Mouse (Mus musculus): Measurements from ENCODE around the gene Nfkb2. TPM values are rescaled to one million over a fixed set of nuclear protein-coding genes. Genes with fewer than 3 reads are reported as not detected.

Gene Nfkb2
- total and polyA plus RNA-seq, 2 experiments from 2014 or later: 1.3 to 2.2 TPM

- ATAC-seq: no peak
- Histone ChIP-seq H3K9me3 (ENCODE audit: low read length) (no peaks in the 10 kb centered on the region), H3K27me3 (ENCODE audit: insufficient read depth, low read length) (no peaks in the 10 kb centered on the region), H3K27ac (ENCODE audit: low read depth, low read length) (no peak overlapping the region), H3K4me2 (ENCODE audit: low read depth) (no peak overlapping the region), H3K4me3 (ENCODE audit: low read depth, low read length) (no peak overlapping the region), H3K36me3 (ENCODE audit: insufficient read depth) (peaks cover 25% of the 10 kb centered on the region), H3K9ac (no peak overlapping the region), H3K4me1 (ENCODE audit: insufficient read depth) (peaks cover 3% of the 10 kb centered on the region; the same call in 1 of the 2 replicates)
- 95% methylated on average over 14 of the region's 14 CpGs for WGBS
- DNase-seq: no peak
- TF ChIP-seq CTCF (IDR thresholded peaks at IDR 0.05; ENCODE audit: low read depth): no peak
Observed at GRCm38 (mm10) chr19:46331326-46331725, 27.2 kb downstream of the Nfkb2 start.

- H3K4me3 ChIP-seq (ENCODE audit: low read depth, low read length): no peak overlapping the region
- H3K9ac ChIP-seq: no peak overlapping the region
- peaks cover 25% of the 10 kb centered on the region for H3K36me3 ChIP-seq (ENCODE audit: insufficient read depth)
- TF ChIP-seq CTCF (IDR thresholded peaks at IDR 0.05; ENCODE audit: low read depth): no peak
- DNase-seq (no peak), ATAC-seq (no peak)
- H3K4me2 ChIP-seq (ENCODE audit: low read depth): no peak overlapping the region
- no peaks in the 10 kb centered on the region for H3K27me3 ChIP-seq (ENCODE audit: insufficient read depth, low read length)
- no peaks in the 10 kb centered on the region for H3K9me3 ChIP-seq (ENCODE audit: low read length)
- 85% methylated on average over 3 of the region's 3 CpGs for WGBS
- H3K4me1 ChIP-seq (ENCODE audit: insufficient read depth): peaks cover 3% of the 10 kb centered on the region; the same call in 1 of the 2 replicates
- H3K27ac ChIP-seq (ENCODE audit: low read depth, low read length): no peak overlapping the region
Observed at GRCm38 (mm10) chr19:46331936-46332335, 27.8 kb downstream of the Nfkb2 start.

- Histone ChIP-seq H3K4me2 (ENCODE audit: low read depth) (no peak overlapping the region), H3K9me3 (ENCODE audit: low read length) (no peaks in the 10 kb centered on the region), H3K4me1 (ENCODE audit: insufficient read depth) (peaks cover 10% of the 10 kb centered on the region), H3K27me3 (ENCODE audit: insufficient read depth, low read length) (no peaks in the 10 kb centered on the region), H3K9ac (no peak overlapping the region), H3K4me3 (ENCODE audit: low read depth, low read length) (no peak overlapping the region), H3K36me3 (ENCODE audit: insufficient read depth) (peaks cover 25% of the 10 kb centered on the region), H3K27ac (ENCODE audit: low read depth, low read length) (no peak overlapping the region)
- no peak for TF ChIP-seq CTCF (IDR thresholded peaks at IDR 0.05; ENCODE audit: low read depth)
- no peak for DNase-seq
- 26% methylated on average over 7 of the region's 7 CpGs for WGBS
- ATAC-seq: no peak
Observed at GRCm38 (mm10) chr19:46332721-46333339, 28.7 kb downstream of the Nfkb2 start.

- H3K9me3 ChIP-seq (ENCODE audit: low read length): no peaks in the 10 kb centered on the region
- H3K4me1 ChIP-seq (ENCODE audit: insufficient read depth): peaks cover 12% of the 10 kb centered on the region
- H3K4me2 ChIP-seq (ENCODE audit: low read depth): no peak overlapping the region
- no peak for TF ChIP-seq CTCF (IDR thresholded peaks at IDR 0.05; ENCODE audit: low read depth)
- ATAC-seq (no peak), DNase-seq (no peak)
- H3K27me3 ChIP-seq (ENCODE audit: insufficient read depth, low read length): no peaks in the 10 kb centered on the region
- H3K9ac ChIP-seq: no peak overlapping the region
- H3K27ac ChIP-seq (ENCODE audit: low read depth, low read length): no peak overlapping the region
- peaks cover 25% of the 10 kb centered on the region for H3K36me3 ChIP-seq (ENCODE audit: insufficient read depth)
- WGBS: 79% methylated on average over 3 of the region's 3 CpGs
- H3K4me3 ChIP-seq (ENCODE audit: low read depth, low read length): no peak overlapping the region
Observed at GRCm38 (mm10) chr19:46333906-46334305, 29.8 kb downstream of the Nfkb2 start.

- peaks cover 14% of the 10 kb centered on the region for H3K4me1 ChIP-seq (ENCODE audit: insufficient read depth)
- H3K36me3 ChIP-seq (ENCODE audit: insufficient read depth): no peaks in the 10 kb centered on the region
- no peaks in the 10 kb centered on the region for H3K27me3 ChIP-seq (ENCODE audit: insufficient read depth, low read length)
- no peak for TF ChIP-seq CTCF (IDR thresholded peaks at IDR 0.05; ENCODE audit: low read depth)
- no peak for ATAC-seq
- DNase-seq: no peak
- no peaks in the 10 kb centered on the region for H3K9me3 ChIP-seq (ENCODE audit: low read length)
- peak overlapping the region; percentile 49 for H3K4me3 ChIP-seq (ENCODE audit: low read depth, low read length)
- WGBS: 29% methylated on average over 15 of the region's 15 CpGs
- H3K9ac ChIP-seq: peak overlapping the region; percentile 65
- H3K27ac ChIP-seq (ENCODE audit: low read depth, low read length): peak overlapping the region; percentile 71
- H3K4me2 ChIP-seq (ENCODE audit: low read depth): peak overlapping the region; percentile 89
Observed at GRCm38 (mm10) chr19:46337719-46338330, 33.7 kb downstream of the Nfkb2 start.

- H3K4me1 ChIP-seq (ENCODE audit: insufficient read depth): peaks cover 14% of the 10 kb centered on the region
- peak; percentile 75 for TF ChIP-seq CTCF (IDR thresholded peaks at IDR 0.05; ENCODE audit: low read depth)
- WGBS: 2% methylated on average over 31 of the region's 31 CpGs
- H3K4me2 ChIP-seq (ENCODE audit: low read depth): peak within 1 kb of the TSS; percentile 89
- DNase-seq (peak; percentile 98), ATAC-seq (peak; percentile 89)
- no peaks in the 10 kb centered on the region for H3K36me3 ChIP-seq (ENCODE audit: insufficient read depth)
- peak within 1 kb of the TSS; percentile 65 for H3K9ac ChIP-seq
- H3K27me3 ChIP-seq (ENCODE audit: insufficient read depth, low read length): no peaks in the 10 kb centered on the region
- H3K9me3 ChIP-seq (ENCODE audit: low read length): no peaks in the 10 kb centered on the region
- H3K27ac ChIP-seq (ENCODE audit: low read depth, low read length): peak within 1 kb of the TSS; percentile 79
- peak within 1 kb of the TSS; percentile 49 for H3K4me3 ChIP-seq (ENCODE audit: low read depth, low read length)
Observed at GRCm38 (mm10) chr19:46338331-46338936, 34.3 kb downstream of the Nfkb2 start, which contains the start of gene Cuedc2. TSS of gene Cuedc2 (minus strand) at chr19:46338702.

- peak; percentile 26 for ATAC-seq
- Histone ChIP-seq H3K4me1 (ENCODE audit: insufficient read depth) (peaks cover 14% of the 10 kb centered on the region), H3K4me2 (ENCODE audit: low read depth) (peak overlapping the region; percentile 48), H3K27me3 (ENCODE audit: insufficient read depth, low read length) (no peaks in the 10 kb centered on the region), H3K9me3 (ENCODE audit: low read length) (no peaks in the 10 kb centered on the region), H3K36me3 (ENCODE audit: insufficient read depth) (no peaks in the 10 kb centered on the region), H3K9ac (peak overlapping the region; percentile 65), H3K27ac (ENCODE audit: low read depth, low read length) (peak overlapping the region; percentile 79), H3K4me3 (ENCODE audit: low read depth, low read length) (peak overlapping the region; percentile 49)
- DNase-seq: no peak
- no peak for TF ChIP-seq CTCF (IDR thresholded peaks at IDR 0.05; ENCODE audit: low read depth)
- 40% methylated on average over 6 of the region's 6 CpGs for WGBS
Observed at GRCm38 (mm10) chr19:46338942-46339286, 34.8 kb downstream of the Nfkb2 start.
